Mouse (Mus musculus): ENCODE results near the gene Zbtb49. TPM values are rescaled to one million over a fixed set of nuclear protein-coding genes. Genes with fewer than 3 reads are reported as not detected.
A peak's percentile ranks its signal among the peaks of the same experiment; 100 is the strongest.

Gene Zbtb49
- polyA plus RNA-seq, 1 experiment from 2014 or later = 15.3 TPM

GRCm38 (mm10) chr5:38241966-38242365 lies 21.7 kb upstream of the Zbtb49 start:
- no peaks in the 10 kb centered on the region for H3K36me3 ChIP-seq (ENCODE audit: control insufficient read depth, insufficient read depth, low read length)
- no peak for ATAC-seq (ENCODE audit: insufficient number of reproducible peaks, low FRiP score, low TSS enrichment, low read depth)
- WGBS = 89% methylated on average over 6 of the region's 6 CpGs

GRCm38 (mm10) chr5:38241473-38241834 lies 21.2 kb upstream of the Zbtb49 start:
- no peak overlapping the region for H3K9ac ChIP-seq (ENCODE audit: low read length)
- no peak overlapping the region for H3K4me2 ChIP-seq (ENCODE audit: low read depth, severe bottlenecking)
- no peaks in the 10 kb centered on the region for H3K36me3 ChIP-seq (ENCODE audit: control insufficient read depth, insufficient read depth, low read length)
- DNase-seq (ENCODE audit: low spot score) (no peak), ATAC-seq (ENCODE audit: insufficient number of reproducible peaks, low FRiP score, low TSS enrichment, low read depth) (no peak)
- H3K9me3 ChIP-seq (ENCODE audit: control insufficient read depth, low read length) = no peaks in the 10 kb centered on the region
- H3K4me1 ChIP-seq (ENCODE audit: control insufficient read depth, insufficient read depth, low read length) = no peaks in the 10 kb centered on the region
- H3K27ac ChIP-seq (replicated peaks; ENCODE audit: low read depth, low read length) = no peak overlapping the region
- WGBS = 88% methylated on average over 3 of the region's 3 CpGs
- H3K27me3 ChIP-seq (ENCODE audit: control insufficient read depth, insufficient read depth, low read length) = no peaks in the 10 kb centered on the region
- no peak overlapping the region for H3K4me3 ChIP-seq (ENCODE audit: low read depth, low read length)

More at GRCm38 (mm10) chr5:38241966-38242365, 21.7 kb upstream of the Zbtb49 start:
- Histone ChIP-seq H3K4me1 (ENCODE audit: control insufficient read depth, insufficient read depth, low read length) (no peaks in the 10 kb centered on the region), H3K9ac (ENCODE audit: low read length) (no peak overlapping the region), H3K9me3 (ENCODE audit: control insufficient read depth, low read length) (no peaks in the 10 kb centered on the region), H3K4me2 (ENCODE audit: low read depth, severe bottlenecking) (no peak overlapping the region), H3K27me3 (ENCODE audit: control insufficient read depth, insufficient read depth, low read length) (no peaks in the 10 kb centered on the region), H3K4me3 (ENCODE audit: low read depth, low read length) (no peak overlapping the region), H3K27ac (replicated peaks; ENCODE audit: low read depth, low read length) (no peak overlapping the region)
- DNase-seq (ENCODE audit: low spot score) = no peak

GRCm38 (mm10) chr5:38240727-38241472 lies 20.6 kb upstream of the Zbtb49 start:
- no peak overlapping the region for H3K9ac ChIP-seq (ENCODE audit: low read length)
- DNase-seq (ENCODE audit: low spot score) (no peak), ATAC-seq (ENCODE audit: insufficient number of reproducible peaks, low FRiP score, low TSS enrichment, low read depth) (no peak)
- H3K27ac ChIP-seq (replicated peaks; ENCODE audit: low read depth, low read length) = no peak overlapping the region
- 61% methylated on average over 5 of the region's 5 CpGs for whole genome bisulfite sequencing
- peaks cover 2% of the 10 kb centered on the region; the same call in 1 of the 2 replicates for H3K36me3 ChIP-seq (ENCODE audit: control insufficient read depth, insufficient read depth, low read length)
- no peak overlapping the region for H3K4me2 ChIP-seq (ENCODE audit: low read depth, severe bottlenecking)
- no peaks in the 10 kb centered on the region for H3K27me3 ChIP-seq (ENCODE audit: control insufficient read depth, insufficient read depth, low read length)
- H3K4me1 ChIP-seq (ENCODE audit: control insufficient read depth, insufficient read depth, low read length) = no peaks in the 10 kb centered on the region
- no peak overlapping the region for H3K4me3 ChIP-seq (ENCODE audit: low read depth, low read length)
- H3K9me3 ChIP-seq (ENCODE audit: control insufficient read depth, low read length) = no peaks in the 10 kb centered on the region

GRCm38 (mm10) chr5:38236627-38237026 lies 16.4 kb upstream of the Zbtb49 start:
- H3K36me3 ChIP-seq (ENCODE audit: control insufficient read depth, insufficient read depth, low read length) = peaks cover 8% of the 10 kb centered on the region
- 91% methylated on average over 2 of the region's 2 CpGs for WGBS

GRCm38 (mm10) chr5:38235422-38235821 lies 15.2 kb upstream of the Zbtb49 start:
- no peak overlapping the region for H3K4me3 ChIP-seq (ENCODE audit: low read depth, low read length)
- no peaks in the 10 kb centered on the region for H3K9me3 ChIP-seq (ENCODE audit: control insufficient read depth, low read length)
- no peak overlapping the region for H3K9ac ChIP-seq (ENCODE audit: low read length)
- ATAC-seq (ENCODE audit: insufficient number of reproducible peaks, low FRiP score, low TSS enrichment, low read depth) (no peak), DNase-seq (ENCODE audit: low spot score) (peak; percentile 78)
- H3K4me1 ChIP-seq (ENCODE audit: control insufficient read depth, insufficient read depth, low read length) = no peaks in the 10 kb centered on the region
- H3K27ac ChIP-seq (replicated peaks; ENCODE audit: low read depth, low read length) = no peak overlapping the region
- no peak overlapping the region for H3K4me2 ChIP-seq (ENCODE audit: low read depth, severe bottlenecking)
- 75% methylated on average over 4 of the region's 4 CpGs for WGBS
- H3K36me3 ChIP-seq (ENCODE audit: control insufficient read depth, insufficient read depth, low read length) = peaks cover 12% of the 10 kb centered on the region
- H3K27me3 ChIP-seq (ENCODE audit: control insufficient read depth, insufficient read depth, low read length) = no peaks in the 10 kb centered on the region

More at GRCm38 (mm10) chr5:38236627-38237026, 16.4 kb upstream of the Zbtb49 start:
- Histone ChIP-seq H3K4me3 (ENCODE audit: low read depth, low read length) (no peak overlapping the region), H3K4me2 (ENCODE audit: low read depth, severe bottlenecking) (no peak overlapping the region), H3K9me3 (ENCODE audit: control insufficient read depth, low read length) (no peaks in the 10 kb centered on the region), H3K27ac (replicated peaks; ENCODE audit: low read depth, low read length) (no peak overlapping the region), H3K27me3 (ENCODE audit: control insufficient read depth, insufficient read depth, low read length) (no peaks in the 10 kb centered on the region), H3K4me1 (ENCODE audit: control insufficient read depth, insufficient read depth, low read length) (no peaks in the 10 kb centered on the region), H3K9ac (ENCODE audit: low read length) (no peak overlapping the region)
- DNase-seq (ENCODE audit: low spot score) (no peak), ATAC-seq (ENCODE audit: insufficient number of reproducible peaks, low FRiP score, low TSS enrichment, low read depth) (no peak)

GRCm38 (mm10) chr5:38219771-38220307 lies 418 bp downstream of the Zbtb49 start:
- Histone ChIP-seq H3K27ac (replicated peaks; ENCODE audit: low read depth, low read length) (no peak overlapping the region), H3K4me3 (ENCODE audit: low read depth, low read length) (peak overlapping the region; percentile 96), H3K9me3 (ENCODE audit: control insufficient read depth, low read length) (no peaks in the 10 kb centered on the region), H3K4me2 (ENCODE audit: low read depth, severe bottlenecking) (peak overlapping the region; percentile 81), H3K36me3 (ENCODE audit: control insufficient read depth, insufficient read depth, low read length) (0 out of 2 replicates have a peak, but pooled peaks cover 2% of the 10 kb centered on the region), H3K4me1 (ENCODE audit: control insufficient read depth, insufficient read depth, low read length) (peaks cover 9% of the 10 kb centered on the region; the same call in 1 of the 2 replicates), H3K27me3 (ENCODE audit: control insufficient read depth, insufficient read depth, low read length) (no peaks in the 10 kb centered on the region), H3K9ac (ENCODE audit: low read length) (peak overlapping the region; percentile 75)
- under 1% methylated on average over 35 of the region's 35 CpGs for WGBS
- ATAC-seq (ENCODE audit: insufficient number of reproducible peaks, low FRiP score, low TSS enrichment, low read depth) (peak; percentile 73), DNase-seq (ENCODE audit: low spot score) (no peak)

- Histone ChIP-seq H3K9me3 (ENCODE audit: control insufficient read depth, low read length) (no peaks in the 10 kb centered on the region), H3K9ac (ENCODE audit: low read length) (no peak overlapping the region), H3K4me1 (ENCODE audit: control insufficient read depth, insufficient read depth, low read length) (no peaks in the 10 kb centered on the region), H3K4me2 (ENCODE audit: low read depth, severe bottlenecking) (no peak overlapping the region), H3K4me3 (ENCODE audit: low read depth, low read length) (no peak overlapping the region), H3K27me3 (ENCODE audit: control insufficient read depth, insufficient read depth, low read length) (no peaks in the 10 kb centered on the region), H3K36me3 (ENCODE audit: control insufficient read depth, insufficient read depth, low read length) (peaks cover 4% of the 10 kb centered on the region), H3K27ac (replicated peaks; ENCODE audit: low read depth, low read length) (no peak overlapping the region)
- ATAC-seq (ENCODE audit: insufficient number of reproducible peaks, low FRiP score, low TSS enrichment, low read depth) (no peak), DNase-seq (ENCODE audit: low spot score) (no peak)
- WGBS = 63% methylated on average over 6 of the region's 6 CpGs
Observed at GRCm38 (mm10) chr5:38213009-38213408, 7.2 kb downstream of the Zbtb49 start.

- ATAC-seq (ENCODE audit: insufficient number of reproducible peaks, low FRiP score, low TSS enrichment, low read depth) (no peak), DNase-seq (ENCODE audit: low spot score) (no peak)
- H3K27me3 ChIP-seq (ENCODE audit: control insufficient read depth, insufficient read depth, low read length) = no peaks in the 10 kb centered on the region
- no peak overlapping the region for H3K4me3 ChIP-seq (ENCODE audit: low read depth, low read length)
- H3K4me1 ChIP-seq (ENCODE audit: control insufficient read depth, insufficient read depth, low read length) = no peaks in the 10 kb centered on the region
- H3K27ac ChIP-seq (replicated peaks; ENCODE audit: low read depth, low read length) = no peak overlapping the region
- H3K9ac ChIP-seq (ENCODE audit: low read length) = no peak overlapping the region
- 87% methylated on average over 8 of the region's 8 CpGs for WGBS
- no peaks in the 10 kb centered on the region for H3K9me3 ChIP-seq (ENCODE audit: control insufficient read depth, low read length)
- H3K4me2 ChIP-seq (ENCODE audit: low read depth, severe bottlenecking) = no peak overlapping the region
- H3K36me3 ChIP-seq (ENCODE audit: control insufficient read depth, insufficient read depth, low read length) = peaks cover 4% of the 10 kb centered on the region
Observed at GRCm38 (mm10) chr5:38211691-38212090, 8.6 kb downstream of the Zbtb49 start.
